Mouse (Mus musculus): ENCODE data around the gene Rab3a. TPM values are rescaled to one million over a fixed set of nuclear protein-coding genes. Genes with fewer than 3 reads are reported as not detected.

The Rab3a gene
- 10 to 100 TPM; 45.0 to 49.3 TPM for total RNA-seq (2021)

GRCm38 (mm10) chr8:70754043-70754870 is at the start of gene Rab3a:
Gene Rab3a, plus strand, starts transcription at chr8:70754679.
- DNase-seq, result peak; percentile 92 to 94

GRCm38 (mm10) chr8:70708281-70708680 is 46.2 kb upstream of the Rab3a start:
- DNase-seq, result no peak
- intact Hi-C loops (cut with DNase I), result no loop called here

More at GRCm38 (mm10) chr8:70754043-70754870, at the start of gene Rab3a:
- intact Hi-C loops (cut with DNase I), result loop anchor here (5.0 kb wide), 2 partner anchors 82 to 142 kb away; partner anchors contain the start of gene Lsm4

GRCm38 (mm10) chr8:70709794-70710193 is 44.7 kb upstream of the Rab3a start:
- intact Hi-C loops (cut with DNase I), result no loop called here
- no peak for DNase-seq

GRCm38 (mm10) chr8:70710296-70710695 is 44.2 kb upstream of the Rab3a start:
- DNase-seq, result peak; percentile 26 to 42
- intact Hi-C loops (cut with DNase I), result no loop called here

GRCm38 (mm10) chr8:70711041-70711440 is 43.4 kb upstream of the Rab3a start:
- intact Hi-C loops (cut with DNase I), result no loop called here
- no peak for DNase-seq

- intact Hi-C loops (cut with DNase I), result no loop called here
- no peak for DNase-seq
These were observed 40.5 kb upstream of the Rab3a start for GRCm38 (mm10) chr8:70713991-70714390.

- intact Hi-C loops (cut with DNase I), result no loop called here
- no peak for DNase-seq
These were observed 39.4 kb upstream of the Rab3a start for GRCm38 (mm10) chr8:70715086-70715485.

GRCm38 (mm10) chr8:70716521-70717400 is 37.7 kb upstream of the Rab3a start:
- intact Hi-C loops (cut with DNase I), result no loop called here
- DNase-seq, result no peak

- DNase-seq, result peak; percentile 62 to 71
- intact Hi-C loops (cut with DNase I), result loop anchor here (1.0 kb wide), 1 partner anchor 126 kb away; no protein-coding TSS in a partner anchor
These were observed 36.2 kb upstream of the Rab3a start, which contains the start of gene Gm3336 for GRCm38 (mm10) chr8:70718297-70718696. Gene Gm3336, plus strand, starts transcription at chr8:70718543.

GRCm38 (mm10) chr8:70719796-70720270 is 34.6 kb upstream of the Rab3a start:
- intact Hi-C loops (cut with DNase I), result loop anchor here (1.0 to 5.0 kb wide), 4 partner anchors 32 to 121 kb away; no protein-coding TSS in a partner anchor
- DNase-seq, result peak in 1 of 2 experiments; percentile 26

- intact Hi-C loops (cut with DNase I), result loop anchor here (1.0 to 5.0 kb wide), 4 partner anchors 32 to 121 kb away; no protein-coding TSS in a partner anchor
These were observed 33.7 kb upstream of the Rab3a start for GRCm38 (mm10) chr8:70720739-70721138.

GRCm38 (mm10) chr8:70721601-70722000 is 32.9 kb upstream of the Rab3a start:
- intact Hi-C loops (cut with DNase I), result loop anchor here (5.0 kb wide), 1 partner anchor 101 kb away; no protein-coding TSS in a partner anchor

More at GRCm38 (mm10) chr8:70720739-70721138, 33.7 kb upstream of the Rab3a start:
- DNase-seq, result peak; percentile 88 to 92

GRCm38 (mm10) chr8:70723486-70724210 is 30.8 kb upstream of the Rab3a start, which contains the start of gene Pde4c:
Gene Pde4c, plus strand, starts transcription at chr8:70723720.
- DNase-seq, result no peak
- intact Hi-C loops (cut with DNase I), result loop anchor here (5.0 kb wide), 1 partner anchor 99 kb away; no protein-coding TSS in a partner anchor

More at GRCm38 (mm10) chr8:70721601-70722000, 32.9 kb upstream of the Rab3a start:
- DNase-seq, result no peak

- DNase-seq, result no peak
- intact Hi-C loops (cut with DNase I), result loop anchor here (5.0 kb wide), 1 partner anchor 98 kb away; no protein-coding TSS in a partner anchor
These were observed 30.3 kb upstream of the Rab3a start for GRCm38 (mm10) chr8:70724216-70724615.

GRCm38 (mm10) chr8:70725792-70726447 is 28.6 kb upstream of the Rab3a start:
- no peak for DNase-seq
- intact Hi-C loops (cut with DNase I), result no loop called here

- intact Hi-C loops (cut with DNase I), result no loop called here
- DNase-seq, result no peak
These were observed 27.8 kb upstream of the Rab3a start for GRCm38 (mm10) chr8:70726721-70727120.

- DNase-seq, result no peak
- intact Hi-C loops (cut with DNase I), result no loop called here
These were observed 24.5 kb upstream of the Rab3a start for GRCm38 (mm10) chr8:70729808-70730475.

GRCm38 (mm10) chr8:70730956-70731355 is 23.5 kb upstream of the Rab3a start:
- intact Hi-C loops (cut with DNase I), result no loop called here
- no peak for DNase-seq

GRCm38 (mm10) chr8:70737705-70738104 is 16.8 kb upstream of the Rab3a start:
- no peak for DNase-seq
- intact Hi-C loops (cut with DNase I), result no loop called here

Measured in heart, postnatal 36 days (tissue).